Mouse (Mus musculus): ENCODE data around the gene Rpgrip1. TPM values are rescaled to one million over a fixed set of nuclear protein-coding genes. Genes with fewer than 3 reads are reported as not detected.

Gene Rpgrip1
- polyA plus RNA-seq, 1 experiment from 2014 or later, result 38.4 TPM

DNA sequence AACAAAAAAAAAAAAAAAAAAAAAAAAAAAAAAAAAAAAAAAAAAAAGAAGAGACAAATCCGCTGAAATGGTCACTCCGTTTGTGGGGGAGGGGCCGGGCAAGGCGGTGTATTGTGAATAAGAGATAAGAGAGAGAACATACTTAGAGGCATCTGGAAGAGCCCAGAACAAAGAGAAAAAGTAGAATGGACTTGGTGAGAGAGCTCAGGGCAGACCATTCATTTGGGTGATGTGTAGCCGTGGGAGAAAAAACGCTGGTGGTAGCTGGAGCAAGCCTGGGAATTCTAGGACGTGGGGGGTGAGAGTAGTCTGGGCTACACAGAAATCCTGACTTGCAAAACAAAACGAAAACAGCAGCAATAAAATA lies 7.9 kb downstream of the Rpgrip1 start:
- Histone ChIP-seq H3K4me2 (replicated peaks; ENCODE audit: low read depth, low read length) (peak overlapping the region; percentile 94), H3K27me3 (replicated peaks; ENCODE audit: insufficient read depth, low read length) (no peaks in the 10 kb centered on the region), H3K9me3 (ENCODE audit: low read length) (no peaks in the 10 kb centered on the region), H3K27ac (ENCODE audit: low read length) (peak overlapping the region; percentile 73; the same call in 1 of the 2 replicates), H3K36me3 (ENCODE audit: insufficient read depth, low read length) (no peaks in the 10 kb centered on the region), H3K9ac (replicated peaks; ENCODE audit: low read depth) (no peak overlapping the region), H3K4me3 (ENCODE audit: low read depth, low read length) (peak overlapping the region; percentile 53), H3K4me1 (ENCODE audit: insufficient read depth, low read depth, low read length) (no peaks in the 10 kb centered on the region)
- TF ChIP-seq EP300 (IDR thresholded peaks at IDR 0.05), result no peak
- TF ChIP-seq CTCF (IDR thresholded peaks at IDR 0.05), result no peak
- peak; percentile 13; the same call in 1 of the 2 replicates for ATAC-seq
- WGBS, result 21% methylated on average over 8 of the region's 8 CpGs
- no peak for DNase-seq (ENCODE audit: low spot score)

DNA sequence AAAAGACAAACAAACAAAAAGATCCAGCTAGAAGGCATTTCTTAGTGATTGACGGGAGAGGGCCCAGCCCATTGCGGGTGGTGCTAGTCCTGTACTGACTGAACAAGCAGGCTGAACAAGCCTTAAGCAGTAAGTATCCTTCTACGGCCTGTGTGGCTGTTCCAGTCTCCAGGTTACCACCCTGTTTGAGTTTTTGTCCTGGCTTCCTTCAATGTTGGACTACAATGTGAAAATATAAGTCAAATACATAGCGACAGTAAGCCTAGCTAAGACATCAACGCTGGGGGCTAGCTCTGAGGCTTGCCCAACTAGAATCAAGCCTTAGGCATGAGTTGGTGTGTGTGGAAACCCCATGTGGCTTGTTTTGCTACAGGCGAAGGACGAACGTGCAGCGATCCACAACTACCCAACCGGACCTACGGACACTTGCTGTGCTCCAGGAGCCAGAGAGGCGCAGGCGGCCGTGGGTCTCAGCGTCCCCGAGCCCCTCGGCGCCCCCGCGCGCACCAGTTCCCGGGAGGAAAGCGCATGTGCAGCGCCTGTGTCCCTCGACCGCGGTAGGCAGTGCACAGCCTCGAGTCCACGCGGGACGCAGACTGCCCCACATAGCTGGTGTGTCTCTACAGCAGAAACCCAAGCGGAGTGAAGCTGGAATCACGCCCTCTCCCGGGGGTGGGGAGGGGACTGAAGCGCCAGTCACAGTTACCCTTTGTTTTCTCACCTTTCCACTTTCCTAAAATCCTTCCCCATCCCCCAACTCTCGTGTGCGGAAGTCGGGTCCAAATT lies 8.5 kb downstream of the Rpgrip1 start:
- H3K36me3 ChIP-seq (ENCODE audit: insufficient read depth, low read length), result no peaks in the 10 kb centered on the region
- peak; percentile 74 for DNase-seq (ENCODE audit: low spot score)
- peak; percentile 33 for TF ChIP-seq CTCF (IDR thresholded peaks at IDR 0.05)
- no peak for TF ChIP-seq EP300 (IDR thresholded peaks at IDR 0.05)
- peak overlapping the region; percentile 53 for H3K4me3 ChIP-seq (ENCODE audit: low read depth, low read length)
- H3K4me1 ChIP-seq (ENCODE audit: insufficient read depth, low read depth, low read length), result no peaks in the 10 kb centered on the region
- 3% methylated on average over 37 of the region's 38 CpGs for WGBS
- peak overlapping the region; percentile 94 for H3K4me2 ChIP-seq (replicated peaks; ENCODE audit: low read depth, low read length)
- peak; percentile 91 for ATAC-seq
- H3K27me3 ChIP-seq (replicated peaks; ENCODE audit: insufficient read depth, low read length), result no peaks in the 10 kb centered on the region
- peak overlapping the region; percentile 39 for H3K9ac ChIP-seq (replicated peaks; ENCODE audit: low read depth)
- H3K9me3 ChIP-seq (ENCODE audit: low read length), result no peaks in the 10 kb centered on the region
- H3K27ac ChIP-seq (ENCODE audit: low read length), result peak overlapping the region; percentile 73

DNA sequence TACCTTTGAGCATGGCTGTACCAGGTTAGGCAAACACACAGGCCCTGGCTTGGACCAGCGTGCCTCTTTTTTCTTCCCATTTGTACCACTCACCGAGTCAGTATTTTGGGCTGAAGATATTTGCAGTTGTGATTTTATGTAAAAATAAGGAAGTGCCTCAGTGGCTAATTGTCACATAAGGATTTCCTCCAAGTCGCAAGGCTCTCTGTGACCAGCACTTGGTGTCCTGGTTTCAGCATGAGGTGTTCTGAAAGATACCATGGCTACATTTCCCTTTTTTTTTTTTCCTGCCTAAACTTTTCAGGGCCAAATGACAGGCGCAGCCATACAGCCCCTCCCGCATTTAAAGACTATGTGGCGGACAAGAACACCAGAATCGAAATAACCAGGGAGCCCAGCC lies 9.7 kb downstream of the Rpgrip1 start:
- H3K27ac ChIP-seq (ENCODE audit: low read length), result no peak overlapping the region
- H3K36me3 ChIP-seq (ENCODE audit: insufficient read depth, low read length), result no peaks in the 10 kb centered on the region
- H3K4me1 ChIP-seq (ENCODE audit: insufficient read depth, low read depth, low read length), result no peaks in the 10 kb centered on the region
- no peaks in the 10 kb centered on the region for H3K9me3 ChIP-seq (ENCODE audit: low read length)
- TF ChIP-seq CTCF (IDR thresholded peaks at IDR 0.05) (no peak), EP300 (IDR thresholded peaks at IDR 0.05) (no peak)
- H3K27me3 ChIP-seq (replicated peaks; ENCODE audit: insufficient read depth, low read length), result no peaks in the 10 kb centered on the region
- no peak overlapping the region for H3K9ac ChIP-seq (replicated peaks; ENCODE audit: low read depth)
- no peak for ATAC-seq
- H3K4me3 ChIP-seq (ENCODE audit: low read depth, low read length), result no peak overlapping the region
- no peak for DNase-seq (ENCODE audit: low spot score)
- H3K4me2 ChIP-seq (replicated peaks; ENCODE audit: low read depth, low read length), result peak overlapping the region; percentile 94; the same call in 1 of the 2 replicates
- 44% methylated on average over 7 of the region's 7 CpGs for WGBS

DNA sequence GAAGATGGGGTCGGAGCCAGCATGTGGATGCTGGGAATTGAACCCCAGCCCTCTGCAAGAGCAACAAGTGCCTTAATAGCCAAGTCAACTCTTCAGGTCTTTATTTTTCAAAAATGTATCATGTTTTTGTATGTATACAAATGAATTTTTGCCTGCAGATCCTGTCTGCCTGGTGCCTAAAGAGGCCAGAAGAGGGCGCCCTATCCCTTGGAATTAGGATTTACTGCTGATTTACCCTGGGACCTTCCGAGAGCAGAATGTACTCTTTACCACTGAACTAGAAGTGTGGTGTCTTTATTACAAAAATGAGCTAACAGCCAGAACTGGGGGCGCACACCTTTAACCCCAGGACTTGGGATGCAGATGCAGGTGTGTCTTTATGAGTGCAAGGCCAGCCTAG lies 13.4 kb downstream of the Rpgrip1 start:
- no peak overlapping the region for H3K4me3 ChIP-seq (ENCODE audit: low read depth, low read length)
- 16% methylated on average over 4 of the region's 4 CpGs for WGBS

DNA sequence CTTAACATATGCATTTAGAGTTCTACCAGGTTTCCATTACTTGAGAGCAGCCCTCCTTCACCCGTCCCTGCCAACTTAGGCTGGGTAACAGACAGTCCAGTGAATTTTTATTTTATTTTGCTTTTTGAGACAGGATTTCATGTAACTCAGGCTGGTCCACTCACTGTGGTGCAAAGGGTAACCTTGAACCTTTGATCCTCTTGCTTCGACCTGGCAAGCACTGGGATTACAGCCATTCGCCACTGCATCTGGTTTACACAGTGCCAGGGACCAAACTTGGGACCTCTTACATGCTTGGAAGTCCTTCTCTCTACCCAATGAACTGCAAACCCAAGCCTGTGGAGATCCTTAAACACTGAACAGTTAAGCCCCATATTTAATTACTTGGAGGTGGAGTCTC lies 14.1 kb downstream of the Rpgrip1 start:
- H3K4me2 ChIP-seq (replicated peaks; ENCODE audit: low read depth, low read length), result no peak overlapping the region
- no peaks in the 10 kb centered on the region for H3K36me3 ChIP-seq (ENCODE audit: insufficient read depth, low read length)
- H3K4me3 ChIP-seq (ENCODE audit: low read depth, low read length), result no peak overlapping the region
- TF ChIP-seq EP300 (IDR thresholded peaks at IDR 0.05) (no peak), CTCF (IDR thresholded peaks at IDR 0.05) (no peak)
- no peaks in the 10 kb centered on the region for H3K4me1 ChIP-seq (ENCODE audit: insufficient read depth, low read depth, low read length)
- H3K9ac ChIP-seq (replicated peaks; ENCODE audit: low read depth), result no peak overlapping the region
- WGBS, result 91% methylated on average over 3 of the region's 3 CpGs
- H3K9me3 ChIP-seq (ENCODE audit: low read length), result no peaks in the 10 kb centered on the region
- no peaks in the 10 kb centered on the region for H3K27me3 ChIP-seq (replicated peaks; ENCODE audit: insufficient read depth, low read length)
- ATAC-seq (no peak), DNase-seq (ENCODE audit: low spot score) (no peak)
- no peak overlapping the region for H3K27ac ChIP-seq (ENCODE audit: low read length)

More for the DNA sequence above, 13.4 kb downstream of the Rpgrip1 start:
- TF ChIP-seq EP300 (IDR thresholded peaks at IDR 0.05), result no peak
- TF ChIP-seq CTCF (IDR thresholded peaks at IDR 0.05), result peak; percentile 83
- peak; percentile 38; the same call in 1 of the 2 replicates for ATAC-seq
- Histone ChIP-seq H3K9me3 (ENCODE audit: low read length) (no peaks in the 10 kb centered on the region), H3K27ac (ENCODE audit: low read length) (no peak overlapping the region), H3K9ac (replicated peaks; ENCODE audit: low read depth) (no peak overlapping the region), H3K27me3 (replicated peaks; ENCODE audit: insufficient read depth, low read length) (no peaks in the 10 kb centered on the region), H3K4me2 (replicated peaks; ENCODE audit: low read depth, low read length) (no peak overlapping the region), H3K36me3 (ENCODE audit: insufficient read depth, low read length) (no peaks in the 10 kb centered on the region), H3K4me1 (ENCODE audit: insufficient read depth, low read depth, low read length) (no peaks in the 10 kb centered on the region)
- DNase-seq (ENCODE audit: low spot score), result peak; percentile 81

DNA sequence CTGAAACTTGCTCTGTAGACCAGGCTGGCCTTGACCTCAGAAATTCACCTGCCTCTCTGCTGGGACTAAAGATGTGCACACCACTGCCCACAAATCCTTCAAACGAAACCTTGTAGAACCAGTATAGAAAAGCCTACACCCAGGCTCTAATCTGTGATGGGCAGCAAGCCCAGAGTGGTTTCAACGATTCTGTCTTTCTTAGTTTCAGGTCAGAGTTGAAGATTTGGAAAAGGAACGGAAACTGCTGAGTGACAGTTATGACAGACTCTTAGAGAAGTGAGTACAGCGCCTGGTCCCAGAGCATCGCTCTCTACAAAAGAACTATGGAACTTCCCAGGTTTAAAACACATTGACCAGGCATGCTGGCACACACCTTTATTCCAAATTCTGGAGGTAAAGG lies 23.1 kb downstream of the Rpgrip1 start:
- no peak for ATAC-seq
- DNase-seq (ENCODE audit: low spot score), result no peak
- Histone ChIP-seq H3K9ac (replicated peaks; ENCODE audit: low read depth) (no peak overlapping the region), H3K27ac (ENCODE audit: low read length) (no peak overlapping the region), H3K4me1 (ENCODE audit: insufficient read depth, low read depth, low read length) (no peaks in the 10 kb centered on the region), H3K9me3 (ENCODE audit: low read length) (no peaks in the 10 kb centered on the region), H3K4me3 (ENCODE audit: low read depth, low read length) (no peak overlapping the region), H3K4me2 (replicated peaks; ENCODE audit: low read depth, low read length) (no peak overlapping the region), H3K36me3 (ENCODE audit: insufficient read depth, low read length) (no peaks in the 10 kb centered on the region), H3K27me3 (replicated peaks; ENCODE audit: insufficient read depth, low read length) (no peaks in the 10 kb centered on the region)
- no peak for TF ChIP-seq CTCF (IDR thresholded peaks at IDR 0.05)
- WGBS, result 54% methylated on average over 5 of the region's 5 CpGs
